Mouse (Mus musculus) large intestine, adult 2 months (tissue): ENCODE measurements at regions not wholly inside any gene's neighbourhood (a gene's known extent, or its start where the extent isn't known, plus 50 kb on each side); places are given as distances from the start of the nearest gene placed in this dataset.

Experiments
- DNase-seq: peaks from one replicate; pipeline ENCODE4 v3.0.0-alpha.2; 2012; ENCODE audit warnings: low read depth, low spot score
- WGBS: fragments of 180-500 bp; shearing (Covaris S2); methylation state at CpG from one replicate; pipeline ENCODE4 v1.1.7; 2018; 5-methylcytosine and 5-hydroxymethylcytosine counted together

- WGBS: 69% methylated on average over 3 of the region's 3 CpGs
- no peak for DNase-seq
Observed at GRCm38 (mm10) chr7:133521936-133522335, 80.0 kb downstream of the Tex36 start.

GRCm38 (mm10) chr7:133518926-133519325, 83.0 kb downstream of the Tex36 start:
- WGBS: 73% methylated on average over 3 of the region's 3 CpGs
- no peak for DNase-seq

- no peak for DNase-seq
- 85% methylated on average over 5 of the region's 5 CpGs for WGBS
Observed at GRCm38 (mm10) chr7:133517576-133517975, 84.4 kb downstream of the Tex36 start.

- no peak for DNase-seq
- WGBS: 29% methylated on average over 5 of the region's 5 CpGs
Observed at GRCm38 (mm10) chr7:133510926-133511325, 91.0 kb downstream of the Tex36 start.

GRCm38 (mm10) chr7:133509486-133509885, 92.5 kb downstream of the Tex36 start:
- DNase-seq: no peak
- WGBS: 51% methylated on average over 4 of the region's 4 CpGs

- DNase-seq: no peak
- WGBS: 55% methylated on average over 11 of the region's 11 CpGs
Observed at GRCm38 (mm10) chr7:133508370-133509012, 93.5 kb downstream of the Tex36 start.

- 91% methylated on average over 2 of the region's 2 CpGs for WGBS
Observed at GRCm38 (mm10) chr7:133505628-133506027, 96.3 kb downstream of the Tex36 start.

GRCm38 (mm10) chr7:133503946-133504345, 98.0 kb downstream of the Tex36 start:
- DNase-seq: no peak
- WGBS: 80% methylated on average over 5 of the region's 5 CpGs

More at GRCm38 (mm10) chr7:133505628-133506027, 96.3 kb downstream of the Tex36 start:
- no peak for DNase-seq

GRCm38 (mm10) chr7:133502731-133503130, 99.2 kb downstream of the Tex36 start:
- 45% methylated on average over 4 of the region's 4 CpGs for WGBS
- DNase-seq: no peak

- WGBS: 97% methylated on average over 3 of the region's 3 CpGs
- DNase-seq: no peak
Observed at GRCm38 (mm10) chr7:133497551-133497950, 104.4 kb downstream of the Tex36 start.

- no peak for DNase-seq
- WGBS: 52% methylated on average over 8 of the region's 8 CpGs
Observed at GRCm38 (mm10) chr7:133494982-133495550, 106.9 kb downstream of the Tex36 start.

GRCm38 (mm10) chr7:133494256-133494981, 107.5 kb downstream of the Tex36 start:
- DNase-seq: no peak
- WGBS: 65% methylated on average over 10 of the region's 10 CpGs

GRCm38 (mm10) chr7:133492626-133493025, 109.3 kb downstream of the Tex36 start:
- 56% methylated on average over 6 of the region's 6 CpGs for WGBS
- no peak for DNase-seq

GRCm38 (mm10) chr7:133487887-133488630, 113.9 kb downstream of the Tex36 start:
- DNase-seq: no peak
- 51% methylated on average over 7 of the region's 7 CpGs for WGBS

GRCm38 (mm10) chr7:133484430-133484841, 117.5 kb downstream of the Tex36 start:
- 72% methylated on average over 8 of the region's 8 CpGs for WGBS
- DNase-seq: no peak

- 33% methylated on average over 6 of the region's 6 CpGs for WGBS
- no peak for DNase-seq
Observed at GRCm38 (mm10) chr7:133481529-133481928, 120.4 kb downstream of the Tex36 start.

- no peak for DNase-seq
- 32% methylated on average over 7 of the region's 7 CpGs for WGBS
Observed at GRCm38 (mm10) chr7:133479679-133480078, 122.3 kb downstream of the Tex36 start.

GRCm38 (mm10) chr7:133477933-133478332, 124.0 kb downstream of the Tex36 start:
- no peak for DNase-seq
- WGBS: 84% methylated on average over 5 of the region's 5 CpGs

- 87% methylated on average over 6 of the region's 6 CpGs for whole genome bisulfite sequencing
- no peak for DNase-seq
Observed at GRCm38 (mm10) chr7:133477221-133477620, 124.7 kb downstream of the Tex36 start.

- 81% methylated on average over 5 of the region's 5 CpGs for WGBS
- DNase-seq: no peak
Observed at GRCm38 (mm10) chr7:133471706-133472105, 130.3 kb downstream of the Tex36 start.
